10 mouse cellular contexts compared by ENCODE assay signal in genomic region chr4:46307341-46307740, GRCm38 (mm10). TPM values are rescaled to one million over a fixed set of nuclear protein-coding genes. Genes with fewer than 3 reads are reported as not detected.
DNase-seq lines count a peak whose midpoint lies in the region; ATAC-seq lines count a peak whose summit lies in the region.
"Had no signal": no experiment of that assay in that cellular context is flagged by ENCODE, and none has a peak within 500 bp of the region (broad histone marks: within the 10 kb centered on the region; RNA-seq: fewer than 3 reads in every experiment).

No protein-coding gene starts in this region.

- intact Hi-C loops in left cerebral cortex, postnatal 4 days (cut with DNase I): loop anchor here (10.0 kb wide), 1 partner anchor 103 kb away; no protein-coding TSS in a partner anchor

- ATAC-seq in monocyte, adult 5-6 weeks (replicated peaks; ENCODE audit: insufficient number of reproducible peaks, low FRiP score, low TSS enrichment, poor library complexity, severe bottlenecking): no peak

- peak; percentile 35 for DNase-seq in urinary bladder, postnatal 14 days (ENCODE audit: low spot score)
- DNase-seq in urinary bladder, adult 2 months (ENCODE audit: low spot score): no peak
- peak; percentile 37 for DNase-seq in fat pad, adult 2 months (ENCODE audit: extremely low read depth, low read depth, low spot score)
- peak; percentile 57 for DNase-seq in kidney, adult 9 months
- DNase-seq in left cerebral cortex, postnatal 4 days: peak; percentile 77
- DNase-seq in telencephalon, adult 2 months (ENCODE audit: low read depth, low spot score): peak; percentile 70
- no peak for DNase-seq in thymus, postnatal 10 days (ENCODE audit: low spot score in 2 of 2)

RNA-seq across cellular contexts. Expression of gene Foxe1, which starts 36.1 kb away (rescaled TPM):
- polyA plus RNA-seq in urinary bladder, adult 2 months (2012; rRNA removed): not detected in 2 replicates
- not detected for total RNA-seq in left cerebral cortex, postnatal 4 days (2021)
- not detected in 3 replicates for total RNA-seq in monocyte, adult 5-6 weeks (2017)
- polyA plus RNA-seq: hindbrain, embryonic 15.5 days; neural tube, embryonic 13.5 days had no signal

Comparison
In these comparisons a context has a peak if more than half of its experiments do, and no peak if none do; other contexts are left out.
1. DNase-seq: peak in urinary bladder, postnatal 14 days (single experiment), fat pad, adult 2 months (single experiment), kidney, adult 9 months (single experiment), left cerebral cortex, postnatal 4 days (single experiment) and telencephalon, adult 2 months (single experiment); none in urinary bladder, adult 2 months (single experiment) and thymus, postnatal 10 days (0 of 2).